Mouse (Mus musculus): ENCODE measurements at regions not wholly inside any gene's neighbourhood (a gene's known extent, or its start where the extent isn't known, plus 50 kb on each side); places are given as distances from the start of the nearest gene placed in this dataset.

DNA sequence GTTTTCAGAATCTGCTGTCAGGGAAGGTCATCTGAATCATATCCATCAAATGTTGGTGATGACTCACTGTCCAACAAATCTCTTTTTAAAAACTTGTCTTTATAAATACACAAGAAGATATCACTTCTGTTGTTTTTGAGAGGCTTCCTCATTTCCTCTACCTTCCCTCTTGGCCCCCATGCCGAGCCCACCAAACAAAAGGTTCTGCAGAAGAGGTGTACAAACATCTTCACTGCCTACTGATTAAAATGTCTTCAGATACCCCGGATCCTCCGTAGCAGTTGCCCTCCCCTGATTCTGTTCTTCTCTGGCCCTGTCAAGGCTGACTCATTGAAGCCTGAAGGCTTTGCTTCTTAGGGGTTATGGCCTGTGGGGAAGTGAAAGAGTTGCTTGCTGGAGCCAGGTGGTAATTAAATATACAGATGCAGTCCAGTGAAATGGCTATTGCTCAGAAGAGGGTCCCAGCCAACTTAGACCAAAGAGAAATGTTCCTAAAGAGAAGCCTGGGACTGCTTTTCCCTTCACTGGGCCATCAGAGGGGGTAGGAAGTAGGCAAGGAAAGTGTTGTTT lies 162.1 kb upstream of the Mettl15 start:
- TF ChIP-seq CTCF (IDR thresholded peaks at IDR 0.05) (no peak), EP300 (IDR thresholded peaks at IDR 0.05) (no peak)
